Mouse (Mus musculus) heart, postnatal 0 days (tissue): ENCODE data around the gene Cd86.

Source experiments
- CTCF ChIP-seq: IDR thresholded peaks from 2 replicates; pipeline ENCODE4 v1.5.1; 2016; ENCODE audit warnings: antibody characterized with exemption, control low read depth, low read depth
- EP300 ChIP-seq: IDR thresholded peaks from 2 replicates; pipeline ENCODE4 v1.6.1; 2016; ENCODE audit warnings: antibody characterized with exemption, low read depth

- no peak for TF ChIP-seq EP300
- TF ChIP-seq CTCF = no peak
These were observed 16.6 kb downstream of the Cd86 start for GRCm38 (mm10) chr16:36649304-36649703.
